Mouse (Mus musculus) gastrocnemius, postnatal 14 days (tissue): ENCODE measurements around the gene Prdm10. TPM values are rescaled to one million over a fixed set of nuclear protein-coding genes. Genes with fewer than 3 reads are reported as not detected.

ENCODE experiments used
- DNase-seq: peaks from one replicate; pipeline ENCODE4 v3.0.0; 2021; ENCODE audit warnings: mixed read lengths
- intact Hi-C: fragments of 180-260 bp; cut with DNase I; formaldehyde crosslinking; loops from one replicate; pipeline ENCODE4 v1.15.1; 2025; ENCODE audit warnings: low total_unique reads
- long read RNA-seq, 2 experiments: library from polyadenylated mRNA; stranded (forward); transcript quantifications; one replicate each; pipeline ENCODE4 v2.0.0; 2021
- total RNA-seq, 2 experiments: library from RNA; stranded (reverse); gene quantifications; 2 replicates each; pipeline ENCODE4 v1.2.3; 2021

Prdm10 gene
- 1 to 10 TPM; 2.6 to 2.9 TPM for total RNA-seq
- long read RNA-seq, experiment 1, partial matches to known transcripts, result 0 of 1 reads
- long read RNA-seq, experiment 1, other reads (novel, unspliced or antisense), result 1 of 1 reads
- long read RNA-seq, experiment 2, partial matches to known transcripts, result 0 of 3 reads
- long read RNA-seq, experiment 2, other reads (novel, unspliced or antisense), result 2 of 3 reads

DNA sequence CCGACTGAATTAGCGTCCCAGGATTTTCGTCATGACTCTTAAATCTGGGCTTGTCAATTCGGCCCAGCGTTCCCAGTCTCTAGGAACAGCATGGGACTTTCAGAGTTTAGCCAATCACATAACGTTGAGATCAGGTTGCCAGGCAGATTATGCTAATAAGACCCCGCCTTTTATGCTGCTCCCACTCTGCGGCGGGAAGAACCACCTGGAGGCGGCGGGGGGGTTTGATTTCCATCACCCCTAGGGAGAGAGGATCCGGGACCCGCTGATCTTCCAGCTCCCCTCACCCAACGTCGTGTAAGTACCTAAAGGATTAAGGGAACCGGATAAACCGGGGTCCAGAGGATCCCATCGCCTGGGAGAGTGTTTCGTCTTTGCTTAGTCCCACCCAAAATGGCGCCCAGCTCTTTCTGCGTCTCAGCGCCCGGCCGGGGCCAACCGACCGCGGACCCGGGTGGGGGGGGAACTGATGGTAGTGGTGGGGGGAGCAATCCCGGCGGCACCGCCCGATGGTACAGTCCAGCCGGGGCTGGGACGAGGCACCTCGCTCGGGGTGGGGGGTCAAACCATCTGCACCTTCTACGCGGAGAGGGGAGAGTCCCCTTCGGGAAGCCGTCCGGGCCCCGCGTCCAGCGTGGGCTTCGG, at the start of gene Prdm10:
TSS of gene Prdm10 (plus strand) at position 173 of the 645 bp plus-strand sequence.
- intact Hi-C loops, result loop anchor here (5.0 kb wide), 1 partner anchor 68 kb away; the partner anchor contains the start of gene Aplp2
- peak; percentile 98 for DNase-seq

DNA sequence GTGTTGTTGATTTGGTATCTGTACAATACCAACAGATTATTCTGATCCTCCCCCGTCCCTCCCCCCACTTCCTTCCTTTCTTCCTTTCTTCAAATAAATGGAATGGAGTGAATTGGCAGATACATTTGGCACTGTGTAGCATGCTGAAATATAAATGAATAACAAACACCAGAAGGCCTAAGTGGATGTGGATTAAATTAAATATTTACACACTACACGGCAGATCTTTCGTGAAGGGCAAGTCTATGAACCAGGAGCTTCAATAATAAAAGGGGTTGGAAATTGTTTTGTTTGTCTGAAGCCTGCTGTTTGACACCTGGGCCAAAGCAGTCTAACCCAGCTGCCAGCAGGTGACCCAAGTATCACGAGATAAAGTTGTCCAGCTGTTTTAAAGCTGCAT, 45.3 kb upstream of the Prdm10 start:
- intact Hi-C loops, result no loop called here
- DNase-seq, result no peak

DNA sequence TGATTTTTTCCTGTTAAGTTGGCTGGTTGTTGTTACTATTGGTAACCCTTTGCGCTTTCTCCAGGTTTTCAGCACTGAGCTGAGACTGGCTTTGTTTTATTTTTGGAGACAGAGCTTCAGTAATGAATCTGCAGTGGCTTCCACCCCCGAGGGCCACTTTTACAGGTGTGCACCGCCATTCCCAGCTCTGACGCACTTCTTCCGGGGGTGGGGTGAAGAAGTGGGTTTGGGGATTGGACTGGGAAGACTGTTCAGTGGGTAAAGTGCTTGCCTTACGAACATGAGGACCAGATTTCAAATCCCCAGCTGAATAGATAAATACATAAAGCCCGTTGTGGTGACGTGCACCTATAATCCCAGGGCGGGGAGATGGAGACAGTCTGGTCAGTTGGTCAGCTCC, 44.8 kb upstream of the Prdm10 start:
- no peak for DNase-seq
- intact Hi-C loops, result no loop called here

DNA sequence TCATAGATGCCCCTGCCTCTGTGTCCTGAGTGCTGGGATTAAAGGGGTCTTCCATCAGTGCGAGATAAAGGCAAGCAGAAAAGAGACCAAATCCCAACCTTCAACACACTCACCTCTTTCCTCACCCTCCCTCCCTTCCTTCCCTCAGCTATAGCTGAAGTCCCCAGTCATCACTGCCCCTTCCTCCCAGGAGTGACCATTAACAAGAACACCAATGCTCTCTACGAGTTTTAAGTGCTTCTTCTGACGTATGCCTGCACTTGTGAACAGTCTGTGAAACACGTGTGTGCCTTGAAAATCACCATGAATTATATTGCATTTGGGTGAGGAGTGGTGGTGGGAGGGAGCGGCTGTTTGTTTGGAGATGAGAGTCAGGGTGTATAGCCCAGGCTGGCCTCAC, 44.3 kb upstream of the Prdm10 start:
- intact Hi-C loops, result no loop called here
- no peak for DNase-seq

DNA sequence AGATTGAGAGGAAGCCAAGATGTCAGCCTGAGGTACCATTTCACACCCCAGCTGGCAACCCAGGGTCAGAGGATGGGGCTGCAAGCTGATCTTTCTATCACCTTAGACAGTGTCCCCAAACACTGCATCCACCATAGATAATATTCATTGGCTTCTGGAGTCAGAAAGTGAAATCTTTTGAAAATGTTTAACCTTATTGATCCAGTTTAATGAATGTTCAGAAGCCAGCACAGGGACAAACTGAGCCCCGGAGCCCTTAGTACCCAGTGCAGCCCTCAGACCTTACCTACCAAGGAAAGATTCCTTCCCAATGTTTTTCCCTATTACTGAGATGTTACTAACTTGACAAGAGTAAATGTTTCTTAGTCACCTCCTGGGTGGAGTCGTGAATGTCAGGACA, 41.8 kb upstream of the Prdm10 start:
- intact Hi-C loops, result no loop called here
- no peak for DNase-seq

DNA sequence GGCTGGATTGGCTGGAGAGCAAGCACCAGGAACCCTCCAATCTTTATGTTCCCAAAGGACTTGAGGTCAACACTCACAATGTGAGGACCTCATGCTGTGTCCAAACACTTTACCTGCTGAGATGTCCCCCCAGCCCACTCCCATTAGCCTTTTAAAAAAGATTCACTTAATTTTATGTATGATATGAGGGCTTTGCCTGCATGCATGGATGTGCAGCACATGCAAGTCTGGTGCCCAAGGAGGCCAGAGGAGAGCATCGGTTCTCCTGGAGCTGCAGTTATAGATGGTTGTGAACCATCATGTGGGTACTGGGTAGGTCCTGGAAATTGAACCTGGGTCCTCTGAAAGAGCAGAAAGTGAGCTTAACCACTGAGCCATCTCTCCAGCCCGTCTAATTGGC, 40.8 kb upstream of the Prdm10 start:
- intact Hi-C loops, result no loop called here
- no peak for DNase-seq

DNA sequence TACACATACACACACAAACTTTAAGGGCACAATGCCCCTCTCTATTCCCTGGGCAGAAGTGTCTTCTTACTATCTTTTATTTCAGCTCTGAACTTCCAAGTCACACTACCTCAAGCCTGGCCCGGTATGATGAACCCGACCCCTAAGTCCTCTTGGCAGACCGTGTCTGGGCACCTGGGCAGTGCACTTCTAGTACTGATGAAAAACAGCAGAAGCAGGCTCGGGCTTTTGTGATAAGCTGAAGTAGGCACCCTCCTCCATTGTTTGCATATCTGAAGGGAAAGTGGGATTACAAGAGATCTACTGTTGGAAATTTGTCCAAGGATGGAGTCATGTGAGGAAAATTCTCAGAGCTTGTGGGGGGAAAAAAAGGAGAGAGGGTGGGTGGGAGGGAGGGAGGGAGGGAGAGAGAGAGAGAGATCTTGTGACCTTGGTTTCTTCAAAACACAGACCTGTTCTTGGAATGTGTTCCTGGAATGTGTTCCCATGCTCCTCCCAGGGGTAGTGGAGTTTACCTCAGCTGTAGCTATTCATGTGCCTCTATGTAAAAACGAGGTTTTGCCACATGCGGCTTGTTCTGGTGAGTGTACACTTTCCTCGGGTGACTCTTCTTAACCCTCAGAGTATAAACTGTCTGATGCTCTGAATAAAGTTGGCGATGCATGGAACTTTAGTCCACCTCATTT, 39.7 kb upstream of the Prdm10 start:
- DNase-seq, result no peak
- intact Hi-C loops, result no loop called here

DNA sequence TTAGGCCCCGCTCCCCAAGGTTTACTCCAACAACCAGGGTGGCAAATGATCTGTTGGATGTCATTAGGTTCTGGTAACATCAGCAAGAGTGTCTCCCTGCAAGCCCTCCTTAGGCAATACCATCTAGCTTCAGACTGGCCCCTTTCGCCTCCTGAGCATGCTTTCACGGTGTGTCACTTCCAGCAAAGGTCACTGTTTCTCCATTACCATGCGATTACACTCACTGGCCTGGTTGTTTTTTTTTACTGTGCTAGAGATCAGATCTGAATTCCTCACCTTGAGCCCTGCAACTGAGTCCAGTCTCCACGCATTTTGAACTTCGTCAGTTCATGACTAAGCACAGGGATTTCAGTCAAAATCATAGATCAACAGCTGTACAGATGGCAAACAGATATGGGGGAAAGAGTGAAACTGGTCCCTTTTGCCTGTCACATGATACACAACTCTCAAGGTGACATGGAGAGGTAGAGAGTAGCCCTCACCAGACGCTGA, 39.1 kb upstream of the Prdm10 start:
- intact Hi-C loops, result no loop called here
- DNase-seq, result no peak

DNA sequence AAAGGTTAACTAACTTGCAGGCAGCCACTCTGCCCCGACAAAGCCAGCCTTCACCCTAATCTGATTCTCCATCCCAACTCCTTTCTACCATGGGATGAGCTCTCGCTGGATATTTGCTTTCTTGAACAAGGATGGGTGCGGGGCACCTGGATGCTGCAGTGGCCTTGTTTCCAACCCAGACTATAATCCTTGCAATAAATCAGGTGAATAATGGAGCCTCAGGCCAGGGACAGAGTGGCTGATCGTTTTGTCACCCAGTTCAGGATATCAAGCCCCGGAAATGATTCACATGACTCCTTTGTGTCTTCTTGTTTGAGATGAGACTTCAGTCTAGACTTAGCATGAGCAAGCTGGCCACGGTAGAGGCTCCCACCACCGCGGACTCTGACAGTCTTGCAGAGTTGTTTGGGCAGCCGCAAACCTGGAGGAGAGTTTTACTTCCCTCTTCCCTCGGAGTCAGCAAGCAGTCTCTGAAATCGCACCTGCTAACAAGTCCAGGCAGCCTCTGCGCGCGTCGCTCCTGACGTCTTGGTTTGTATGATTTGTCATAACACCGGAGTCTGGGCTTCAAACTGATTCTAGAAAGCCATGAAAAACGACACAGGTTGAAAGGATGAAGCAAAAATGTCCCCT, 36.9 kb upstream of the Prdm10 start:
- intact Hi-C loops, result no loop called here
- DNase-seq, result no peak

DNA sequence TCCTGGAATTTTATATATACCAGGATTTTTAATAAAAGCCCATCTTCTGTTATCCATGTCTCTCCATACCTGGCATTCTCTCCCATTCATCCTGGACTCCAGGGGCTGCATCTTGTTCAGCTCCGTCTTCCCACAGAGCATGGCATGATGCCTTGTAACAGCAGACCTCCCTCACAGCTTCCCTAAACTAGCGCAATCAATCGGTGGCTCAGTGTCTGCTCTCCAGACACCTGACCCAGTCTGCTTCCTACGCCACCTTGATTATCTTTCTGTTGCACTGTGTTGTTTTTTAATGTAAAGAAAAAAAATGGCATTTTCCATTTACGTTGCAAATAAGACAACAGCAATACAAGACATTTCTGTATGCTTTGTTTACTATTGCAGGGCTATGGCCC, 36.4 kb upstream of the Prdm10 start:
- intact Hi-C loops, result no loop called here
- no peak for DNase-seq

DNA sequence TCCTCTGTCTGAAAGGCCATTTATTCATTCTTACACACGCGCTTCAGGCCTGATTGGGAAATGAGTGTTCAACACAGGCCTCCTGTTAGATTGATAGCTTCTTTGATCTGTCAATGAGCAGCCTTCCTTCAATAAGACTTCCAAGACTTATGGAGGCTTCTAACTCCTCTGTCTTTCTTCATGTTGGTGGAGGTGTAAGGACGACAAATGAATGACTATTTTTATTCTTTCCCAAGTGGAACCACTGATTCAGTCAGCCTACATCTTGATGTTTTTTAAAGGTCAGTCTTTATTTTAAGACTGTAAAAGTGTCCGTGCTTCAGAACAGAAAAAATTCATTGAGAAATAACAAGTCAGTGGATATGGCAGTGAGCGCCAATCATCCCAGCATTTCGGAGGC, 35.3 kb upstream of the Prdm10 start:
- intact Hi-C loops, result no loop called here
- DNase-seq, result no peak

DNA sequence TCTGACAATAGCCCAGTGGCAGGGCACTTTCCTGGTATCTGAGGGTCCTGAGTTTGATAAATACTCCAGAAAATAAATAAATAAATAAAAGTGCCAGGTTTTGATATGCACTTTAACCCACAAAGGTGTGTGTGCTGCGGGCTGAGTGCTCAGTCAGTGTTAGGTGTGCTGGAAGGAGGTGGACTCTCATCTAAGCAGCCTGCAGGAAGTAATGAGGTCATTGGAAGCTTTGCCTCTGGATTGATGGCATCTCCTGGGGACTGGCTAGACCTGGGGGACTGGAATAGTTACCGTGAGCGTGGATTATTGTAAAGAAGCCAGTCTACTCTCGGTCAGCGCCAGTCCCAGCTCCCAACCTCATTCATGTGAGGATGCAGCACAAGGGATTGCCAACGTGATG, 33.9 kb upstream of the Prdm10 start:
- intact Hi-C loops, result no loop called here
- no peak for DNase-seq

DNA sequence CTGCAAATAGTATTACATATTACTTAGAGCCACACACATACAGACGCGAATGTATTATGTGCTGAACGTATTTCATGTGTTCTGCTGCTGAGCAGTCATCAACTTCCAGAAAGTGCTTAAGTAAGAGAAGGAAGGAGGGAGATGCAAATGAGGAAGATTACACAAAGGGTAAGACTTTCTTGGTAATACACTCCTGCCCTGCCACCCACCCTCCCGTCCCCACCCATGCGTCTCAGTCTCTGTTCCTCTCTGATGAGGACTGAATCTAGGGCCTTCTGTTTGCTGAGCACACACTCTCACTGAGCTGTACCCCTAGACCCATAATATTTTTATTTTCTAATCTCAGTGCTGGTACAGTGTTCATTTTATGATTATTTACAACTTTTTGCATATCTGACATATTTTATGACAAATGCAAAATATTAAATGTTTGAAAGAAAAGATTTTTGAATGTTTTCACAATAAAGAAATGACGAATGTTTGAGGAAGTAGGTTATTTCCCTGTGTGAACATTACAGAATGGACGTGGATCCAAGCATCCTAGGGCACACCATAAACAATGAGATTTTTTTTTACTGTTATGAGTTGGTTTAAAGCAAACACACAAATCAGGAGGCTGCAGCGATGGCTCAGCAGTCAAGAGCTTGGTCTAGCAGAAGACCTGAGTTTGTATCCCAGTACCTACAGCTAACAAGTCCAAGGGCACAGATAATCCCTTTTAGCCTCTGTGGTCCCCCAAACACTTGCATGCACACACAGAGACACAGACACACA, 32.7 kb upstream of the Prdm10 start:
- intact Hi-C loops, result no loop called here
- no peak for DNase-seq

DNA sequence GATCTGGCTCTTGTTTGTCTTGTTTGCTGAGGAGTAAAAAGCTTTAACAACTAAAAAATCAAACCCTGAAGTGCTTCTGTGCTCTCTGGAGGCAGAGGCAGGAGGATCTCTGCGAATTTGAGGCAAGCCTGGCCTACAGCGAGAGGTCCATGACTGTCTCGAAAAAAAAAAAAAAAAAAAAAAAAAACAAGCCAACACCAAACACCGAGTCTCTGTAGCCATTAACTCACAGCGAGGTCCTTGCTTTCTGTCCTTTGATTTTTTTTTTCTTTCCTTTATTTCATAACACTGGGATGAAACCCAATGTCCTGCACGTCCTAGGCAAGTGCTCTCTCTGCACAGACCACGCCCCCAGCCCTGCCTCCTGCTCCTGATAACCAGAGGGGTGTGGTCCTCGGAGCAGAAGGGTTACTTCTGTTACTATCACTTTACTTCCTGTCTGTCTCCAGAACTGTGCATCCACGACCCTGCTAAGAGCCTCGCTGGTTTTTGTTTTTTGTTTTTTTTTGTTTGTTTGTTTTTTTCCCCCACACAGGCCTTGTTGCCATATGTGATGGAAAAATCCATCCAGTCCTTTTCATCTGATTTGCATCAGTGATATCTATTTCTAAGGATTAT, 28.0 kb upstream of the Prdm10 start:
- peak; percentile 19 for DNase-seq
- intact Hi-C loops, result no loop called here

DNA sequence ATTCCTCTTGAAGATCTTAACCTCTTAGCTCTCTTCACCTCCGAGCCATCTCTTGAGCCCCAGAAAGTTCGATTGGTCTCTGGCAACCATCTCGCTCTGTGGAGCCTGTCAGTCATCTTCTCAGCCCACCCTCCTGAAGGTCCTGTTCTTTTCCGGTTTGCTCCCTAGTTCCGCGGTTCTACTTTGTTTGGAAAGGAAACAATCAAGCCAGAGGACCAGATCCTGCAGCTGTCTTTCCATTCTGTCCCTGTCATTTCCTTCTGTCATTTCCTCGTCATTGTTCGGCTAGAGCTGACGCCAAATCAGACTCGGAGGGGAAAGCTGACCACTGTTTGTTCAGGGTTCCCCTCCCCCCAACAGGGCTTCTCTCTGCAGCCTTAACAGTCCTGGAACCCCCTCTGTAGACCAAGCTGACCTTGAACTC, 27.0 kb upstream of the Prdm10 start:
- intact Hi-C loops, result no loop called here
- DNase-seq, result peak; percentile 22

DNA sequence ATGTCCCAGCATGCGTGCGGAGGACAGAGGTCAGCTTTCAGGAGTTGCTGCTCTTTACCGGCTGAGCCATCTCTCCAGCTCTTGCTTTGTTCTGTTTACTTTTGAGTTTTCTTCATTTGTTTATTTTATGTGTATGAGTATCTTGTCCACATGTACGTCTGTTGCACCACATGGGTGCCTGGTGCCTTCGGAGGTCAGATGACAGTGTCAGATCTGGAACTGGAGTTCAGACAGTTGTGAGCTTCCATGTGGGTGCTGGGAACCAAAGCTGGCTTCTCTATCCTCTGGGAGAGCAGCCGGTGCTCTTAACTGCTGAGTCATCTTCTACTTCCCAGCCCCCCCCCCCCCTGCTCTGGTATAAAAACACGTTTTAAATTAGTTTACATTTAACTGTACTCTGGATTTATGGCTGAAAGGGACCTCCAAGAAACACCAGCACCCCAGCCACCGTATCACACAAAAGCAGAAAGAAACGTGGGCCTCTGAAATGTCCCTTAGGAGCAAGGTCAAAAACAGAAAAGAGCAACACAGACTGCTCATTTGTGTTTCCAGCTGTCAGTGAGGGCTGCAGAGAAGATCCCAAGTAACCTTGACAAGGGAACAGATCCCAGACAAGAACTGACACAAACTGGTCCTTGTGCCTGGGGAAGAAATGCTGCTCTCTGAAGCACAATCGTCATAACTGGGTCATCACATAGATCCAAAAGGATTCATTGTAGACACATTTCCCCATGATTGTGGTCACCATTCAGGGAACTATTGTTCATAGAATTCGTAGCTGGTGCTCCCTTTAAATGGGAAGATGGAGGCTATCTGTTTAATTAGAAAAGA, 26.3 kb upstream of the Prdm10 start:
- intact Hi-C loops, result no loop called here
- no peak for DNase-seq

DNA sequence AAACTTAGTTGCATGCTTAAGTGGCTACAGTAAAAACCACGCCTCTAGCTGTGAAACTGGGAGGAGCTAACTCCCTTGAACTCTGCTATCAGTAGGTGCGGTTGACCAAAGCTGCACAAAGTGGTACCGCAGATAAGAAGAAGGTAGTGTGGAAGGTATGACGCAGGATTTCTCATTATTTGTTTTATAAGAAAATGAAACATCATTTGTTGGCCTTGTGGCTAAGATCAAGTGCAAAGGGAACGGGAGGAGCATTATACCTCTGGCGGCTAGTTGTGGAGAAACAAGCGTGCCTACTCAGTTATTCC, 25.7 kb upstream of the Prdm10 start:
- no peak for DNase-seq
- intact Hi-C loops, result no loop called here

DNA sequence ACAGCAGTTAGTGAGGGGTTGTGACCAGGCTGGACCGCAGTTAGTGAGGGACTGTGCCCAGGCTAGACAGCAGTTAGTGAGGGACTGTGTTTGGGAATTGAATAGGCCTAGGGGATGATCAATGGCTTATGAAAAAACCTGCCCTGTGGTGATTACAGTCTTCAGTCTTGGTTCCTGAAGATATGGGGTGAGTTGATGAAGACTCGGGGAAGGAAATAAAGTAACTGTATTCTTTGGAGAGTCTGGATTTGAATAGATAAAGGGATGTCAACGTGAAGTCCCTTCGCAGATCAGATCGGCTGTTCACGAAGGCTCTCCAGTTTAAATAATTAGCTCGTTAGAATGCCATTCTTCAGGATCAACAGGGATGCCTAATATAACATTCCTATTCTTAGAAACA, 24.4 kb upstream of the Prdm10 start:
- intact Hi-C loops, result no loop called here
- no peak for DNase-seq

DNA sequence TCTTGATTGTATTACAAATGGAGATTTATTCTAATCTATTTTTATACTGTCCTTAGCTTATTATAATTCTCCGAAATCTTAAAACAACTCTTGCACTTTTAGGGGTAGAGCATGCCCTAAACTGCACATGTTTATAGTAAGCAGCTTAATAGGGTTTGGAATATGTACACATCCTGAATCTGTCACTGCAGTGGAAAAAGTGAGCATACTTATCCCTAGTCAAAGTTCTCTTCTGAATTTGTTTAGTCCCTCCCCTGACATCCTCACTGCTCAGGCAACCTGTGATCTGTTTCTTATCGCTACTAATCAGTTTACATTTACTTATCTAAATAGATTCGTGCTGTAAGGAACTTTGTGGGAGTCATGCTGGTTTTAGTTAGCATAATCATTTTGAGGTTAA, 22.1 kb upstream of the Prdm10 start:
- intact Hi-C loops, result no loop called here
- DNase-seq, result no peak
